8 mouse cellular contexts compared by ENCODE assay signal in the genomic region with DNA sequence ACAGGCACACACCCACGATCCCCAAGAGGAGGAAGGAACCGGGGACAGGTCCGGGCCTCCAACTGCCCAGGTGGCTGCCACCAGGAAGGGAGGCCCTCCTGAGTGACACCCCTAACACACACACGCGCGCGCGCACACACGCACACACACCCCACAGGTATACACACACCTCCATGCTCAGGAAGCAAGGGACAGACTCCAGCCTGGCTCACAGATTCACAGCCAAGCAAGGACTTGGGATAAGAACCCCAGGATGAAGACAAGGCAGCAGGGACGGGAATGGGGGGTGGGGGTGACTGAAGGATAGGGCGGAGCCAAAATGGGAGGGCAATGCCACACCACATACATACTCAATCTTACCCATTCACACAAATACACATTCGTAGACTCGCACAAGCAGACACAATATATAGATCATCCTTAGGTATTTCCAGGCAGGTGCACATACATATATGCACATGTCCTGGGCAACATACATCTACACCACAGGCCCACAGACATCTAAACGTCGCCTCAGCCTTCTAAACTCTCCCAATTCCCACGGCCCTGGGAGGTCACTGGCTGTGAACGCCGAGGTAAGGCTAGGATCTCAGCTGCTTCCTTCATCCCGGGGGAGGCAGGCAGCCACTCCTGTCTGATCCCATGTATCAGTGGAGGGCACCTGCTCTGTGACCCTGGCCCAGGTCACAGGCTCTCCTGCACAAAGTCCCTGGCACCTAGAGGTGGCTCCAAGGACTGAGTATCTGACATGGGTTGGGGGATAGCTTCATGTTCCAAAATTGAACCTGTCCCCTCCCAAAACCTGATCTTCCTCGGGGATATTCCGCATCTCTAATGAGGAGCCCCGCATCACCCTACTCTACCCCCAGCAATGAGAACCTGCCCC. TPM values are rescaled to one million over a fixed set of nuclear protein-coding genes. Genes with fewer than 3 reads are reported as not detected.
DNase-seq lines count a peak whose midpoint lies in the region; ATAC-seq and TF ChIP-seq lines count a peak whose summit lies in the region.

No protein-coding gene starts in this region.

- H3K27me3 ChIP-seq in heart, embryonic 11.5 days (ENCODE audit: control insufficient read depth, insufficient read depth, low read length) = peaks cover 50% of the 10 kb centered on the region
- H3K27me3 ChIP-seq in forebrain, embryonic 13.5 days = peaks cover 25% of the 10 kb centered on the region
- peaks cover 47% of the 10 kb centered on the region for H3K27me3 ChIP-seq in liver, embryonic 13.5 days

- H3K4me3 ChIP-seq in heart, embryonic 11.5 days (ENCODE audit: low read depth, low read length) = peak overlapping the region; percentile 54
- peak overlapping the region; percentile 77 to 92 for H3K4me3 ChIP-seq in ES-E14 (ENCODE audit: insufficient read depth in 1 of 2, low read depth in 1 of 2, low read length in 2 of 2, poor library complexity in 1 of 2, severe bottlenecking in 1 of 2)
- peak overlapping the region; percentile 72 for H3K4me3 ChIP-seq in forebrain, embryonic 13.5 days
- peak overlapping the region; percentile 39; the same call in 1 of the 2 replicates for H3K4me3 ChIP-seq in liver, embryonic 13.5 days (replicated peaks)

- H3K4me1 ChIP-seq in heart, embryonic 11.5 days (ENCODE audit: control insufficient read depth, insufficient read depth, low read length) = peaks cover 9% of the 10 kb centered on the region; the same call in 1 of the 2 replicates
- H3K4me1 ChIP-seq in ES-E14 (ENCODE audit: control insufficient read depth in 2 of 2, insufficient read depth in 2 of 2, low read length in 2 of 2, poor library complexity in 1 of 2) = peaks cover 0 to 9% of the 10 kb centered on the region in 2 experiments; a peak in 1 of 4 replicates
- H3K4me1 ChIP-seq in forebrain, embryonic 13.5 days = peaks cover 60% of the 10 kb centered on the region
- H3K4me1 ChIP-seq in liver, embryonic 13.5 days (replicated peaks) = no peaks in the 10 kb centered on the region

- in situ Hi-C loops in ES-E14 (cut with MboI; ENCODE audit: low sequenced_read_pairs in 2 of 2, unreplicated experiment in 2 of 2) = no loop called here

- peaks cover 5% of the 10 kb centered on the region; the same call in 1 of the 2 replicates for H3K9me3 ChIP-seq in heart, embryonic 11.5 days (replicated peaks; ENCODE audit: control insufficient read depth, low read length)
- no peaks in the 10 kb centered on the region for H3K9me3 ChIP-seq in ES-E14 (ENCODE audit: control insufficient read depth, insufficient read depth, low read depth, low read length)
- no peaks in the 10 kb centered on the region for H3K9me3 ChIP-seq in forebrain, embryonic 13.5 days (replicated peaks)
- 0 out of 2 replicates have a peak, but pooled peaks cover 3% of the 10 kb centered on the region for H3K9me3 ChIP-seq in liver, embryonic 13.5 days (replicated peaks)

- H3K27ac ChIP-seq in heart, embryonic 11.5 days (ENCODE audit: low read depth, low read length) = no peak overlapping the region
- no peak overlapping the region for H3K27ac ChIP-seq in ES-E14 (ENCODE audit: insufficient read depth, low read depth, low read length, poor library complexity, severe bottlenecking)
- H3K27ac ChIP-seq in forebrain, embryonic 13.5 days = peak overlapping the region; percentile 25; the same call in 1 of the 2 replicates
- no peak overlapping the region for H3K27ac ChIP-seq in liver, embryonic 13.5 days

- H3K4me2 ChIP-seq in heart, embryonic 11.5 days = peak overlapping the region; percentile 86
- peak overlapping the region; percentile 78 for H3K4me2 ChIP-seq in forebrain, embryonic 13.5 days
- H3K4me2 ChIP-seq in liver, embryonic 13.5 days = peak overlapping the region; percentile 56

- no peak overlapping the region for H3K9ac ChIP-seq in heart, embryonic 11.5 days (ENCODE audit: low read depth, low read length)
- H3K9ac ChIP-seq in ES-E14 (ENCODE audit: insufficient read depth, low read depth, low read length, poor library complexity, severe bottlenecking) = peak overlapping the region; percentile 72
- H3K9ac ChIP-seq in forebrain, embryonic 13.5 days = peak overlapping the region; percentile 83
- H3K9ac ChIP-seq in liver, embryonic 13.5 days = no peak overlapping the region

- WGBS in heart, embryonic 11.5 days (ENCODE audit: insufficient replicate concordance) = 58% methylated on average over 22 of the region's 22 CpGs
- 58% methylated on average over 22 of the region's 22 CpGs for WGBS in forebrain, embryonic 13.5 days
- WGBS in liver, embryonic 13.5 days (ENCODE audit: insufficient replicate concordance) = 50% methylated on average over 22 of the region's 22 CpGs

- H3K36me3 ChIP-seq in heart, embryonic 11.5 days (ENCODE audit: control insufficient read depth, insufficient read depth, low read length) = no peaks in the 10 kb centered on the region
- H3K36me3 ChIP-seq in ES-E14 (ENCODE audit: control insufficient read depth, insufficient read depth, low read length, poor library complexity, severe bottlenecking) = no peaks in the 10 kb centered on the region
- no peaks in the 10 kb centered on the region for H3K36me3 ChIP-seq in forebrain, embryonic 13.5 days (ENCODE audit: poor library complexity, severe bottlenecking)
- H3K36me3 ChIP-seq in liver, embryonic 13.5 days = no peaks in the 10 kb centered on the region

- no peak for ATAC-seq in heart, embryonic 11.5 days (replicated peaks; ENCODE audit: insufficient number of reproducible peaks, low FRiP score, low TSS enrichment)
- ATAC-seq in forebrain, embryonic 13.5 days = no peak
- ATAC-seq in liver, embryonic 13.5 days (ENCODE audit: low read depth) = no peak

- no peak for DNase-seq in heart, postnatal 4 days
- no peak for DNase-seq in ES-E14 (ENCODE audit: low read depth, low spot score)
- no peak for DNase-seq in liver, embryonic 13.5 days
- DNase-seq in ovary, postnatal 14 days (ENCODE audit: low spot score) = no peak
- no peak for DNase-seq in left cerebral cortex, adult 9 months (ENCODE audit: low spot score in 2 of 2)
- DNase-seq in urinary bladder, postnatal 14 days (ENCODE audit: low spot score) = no peak

TF ChIP-seq in ES-E14, 5 proteins besides CTCF, POLR2A, EP300 and RAD21:
- TF ChIP-seq MAFK (IDR thresholded peaks at IDR 0.05; ENCODE audit: insufficient read depth, low read depth, low read length) (no peak), ZC3H11A (IDR thresholded peaks at IDR 0.05; ENCODE audit: borderline replicate concordance, low read depth, low read length) (no peak), CHD2 (IDR thresholded peaks at IDR 0.05; ENCODE audit: low read depth, low read length) (no peak), ZNF384 (IDR thresholded peaks at IDR 0.05; ENCODE audit: low read depth, low read length) (no peak), HCFC1 (IDR thresholded peaks at IDR 0.05; ENCODE audit: borderline replicate concordance, insufficient read depth, low read length) (no peak)

RNA-seq across cellular contexts. Expression of gene Sgsm1, which starts 0.9 kb away (rescaled TPM):
- polyA plus RNA-seq in heart, embryonic 11.5 days (2014; fragmentation: Nextera tagmentation; extraction: Ambion mirVana) = 2.6 and 3.5 TPM in 2 replicates
- total RNA-seq in heart, postnatal 4 days (2021) = under 1 TPM; 0.77 to 0.86 TPM
- 7.1 and 11.6 TPM in 2 replicates for total RNA-seq in ES-E14 (2012; rRNA removed)
- polyA plus RNA-seq in forebrain, embryonic 13.5 days (2015; fragmentation: Nextera tagmentation; extraction: Ambion mirVana) = 9.8 and 11.9 TPM in 2 replicates
- 1.4 and 2.0 TPM in 2 replicates for polyA plus RNA-seq in liver, embryonic 13.5 days (2015; fragmentation: Nextera tagmentation; extraction: Ambion mirVana)

RNA-seq across cellular contexts. Expression of gene Aym1, which starts 47.4 kb away (rescaled TPM):
- polyA plus RNA-seq in heart, embryonic 11.5 days (2014; fragmentation: Nextera tagmentation; extraction: Ambion mirVana) = not detected in 2 replicates
- not detected for total RNA-seq in heart, postnatal 4 days (2021)
- total RNA-seq in ES-E14 (2012; rRNA removed) = 1.3 TPM in 1 of 2 replicates, not detected in the other
- polyA plus RNA-seq in forebrain, embryonic 13.5 days (2015; fragmentation: Nextera tagmentation; extraction: Ambion mirVana) = not detected in 2 replicates
- not detected in 2 replicates for polyA plus RNA-seq in liver, embryonic 13.5 days (2015; fragmentation: Nextera tagmentation; extraction: Ambion mirVana)

Comparison
In these comparisons a context has a peak if more than half of its experiments do, and no peak if none do; other contexts are left out.
1. H3K9ac ChIP-seq: peak in ES-E14 (single experiment) and forebrain, embryonic 13.5 days (single experiment); none in heart, embryonic 11.5 days (single experiment) and liver, embryonic 13.5 days (single experiment).
2. Peak in every context shown above with its lines, with median percentiles within 50 percentile points of each other: H3K4me2 ChIP-seq and H3K4me3 ChIP-seq.